Mouse (Mus musculus) brain, embryonic 14.5 days (tissue): Measurements from ENCODE around the gene Ubxn2a.

Source experiments
- CTCF ChIP-seq: fragments of 200-500 bp; IDR thresholded peaks from 2 replicates; pipeline ENCODE4 v1.5.1; 2012; ENCODE audit warnings: inconsistent platforms, mild to moderate bottlenecking, moderate library complexity, borderline replicate concordance; ENCODE audit not compliant: insufficient read depth, insufficient read length; ENCODE audit errors: extremely low read depth
- POLR2A ChIP-seq: fragments of 200-500 bp; IDR thresholded peaks from 2 replicates; pipeline ENCODE4 v1.6.1; 2012; ENCODE audit warnings: mild to moderate bottlenecking, inconsistent platforms, borderline replicate concordance; ENCODE audit not compliant: poor library complexity, insufficient read depth, insufficient read length, severe bottlenecking; ENCODE audit errors: extremely low read depth

DNA sequence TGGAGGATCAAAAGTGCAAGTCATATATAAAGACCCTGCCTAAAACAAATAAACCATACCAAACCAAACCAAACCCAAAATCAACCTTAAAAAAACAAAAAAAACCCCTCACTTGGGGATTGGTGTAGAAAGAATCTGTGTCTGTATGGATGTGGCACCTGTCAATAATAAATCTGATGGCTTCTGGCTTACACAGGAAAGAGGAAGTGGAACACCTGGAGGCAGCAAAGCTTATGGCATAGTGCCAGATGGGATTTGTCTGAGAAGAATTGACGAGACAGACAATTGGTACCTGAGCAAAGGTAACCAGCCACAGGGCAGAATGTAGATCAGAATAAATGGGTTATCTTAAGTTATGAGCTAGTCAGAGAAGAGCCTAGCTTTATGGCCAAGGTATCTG is 22.4 kb downstream of the Ubxn2a start:
- no peak for TF ChIP-seq POLR2A
- TF ChIP-seq CTCF, result no peak
